Mouse (Mus musculus) layer of hippocampus, adult 11-12 months (tissue): ENCODE measurements around the gene Actrt2.

Source experiments
- DNase-seq: peaks from one replicate; pipeline ENCODE4 v3.0.0; 2022; ENCODE audit warnings: low spot score

The Actrt2 gene

GRCm38 (mm10) chr4:154638320-154638886, 29.3 kb downstream of the Actrt2 start:
- no peak for DNase-seq

- DNase-seq, result no peak
Observed at GRCm38 (mm10) chr4:154637468-154638319, 30.0 kb downstream of the Actrt2 start.

- DNase-seq, result no peak
Observed at GRCm38 (mm10) chr4:154636721-154637311, 30.9 kb downstream of the Actrt2 start, which contains the start of gene Prdm16. Prdm16 (minus strand) TSS chr4:154636873.

- no peak for DNase-seq
Observed at GRCm38 (mm10) chr4:154636053-154636433, 31.6 kb downstream of the Actrt2 start.

- DNase-seq, result no peak
Observed at GRCm38 (mm10) chr4:154635241-154636052, 32.2 kb downstream of the Actrt2 start.

GRCm38 (mm10) chr4:154634470-154635240, 33.0 kb downstream of the Actrt2 start:
- no peak for DNase-seq

- DNase-seq, result no peak
Observed at GRCm38 (mm10) chr4:154634001-154634400, 33.7 kb downstream of the Actrt2 start.

GRCm38 (mm10) chr4:154632800-154633764, 34.6 kb downstream of the Actrt2 start:
- DNase-seq, result no peak

- DNase-seq, result no peak
Observed at GRCm38 (mm10) chr4:154630763-154631162, 36.9 kb downstream of the Actrt2 start.

GRCm38 (mm10) chr4:154627419-154628142, 40.1 kb downstream of the Actrt2 start:
- DNase-seq, result no peak

GRCm38 (mm10) chr4:154626282-154626681, 41.4 kb downstream of the Actrt2 start:
- no peak for DNase-seq

- DNase-seq, result no peak
Observed at GRCm38 (mm10) chr4:154625710-154626109, 42.0 kb downstream of the Actrt2 start.

- DNase-seq, result no peak
Observed at GRCm38 (mm10) chr4:154623241-154623640, 44.4 kb downstream of the Actrt2 start.

- no peak for DNase-seq
Observed at GRCm38 (mm10) chr4:154622521-154622920, 45.1 kb downstream of the Actrt2 start.
